Mouse (Mus musculus): ENCODE measurements around the gene Igsf9. TPM values are rescaled to one million over a fixed set of nuclear protein-coding genes. Genes with fewer than 3 reads are reported as not detected.

Igsf9 gene
- polyA plus RNA-seq, 1 experiment from 2014 or later = 47.8 TPM

DNA sequence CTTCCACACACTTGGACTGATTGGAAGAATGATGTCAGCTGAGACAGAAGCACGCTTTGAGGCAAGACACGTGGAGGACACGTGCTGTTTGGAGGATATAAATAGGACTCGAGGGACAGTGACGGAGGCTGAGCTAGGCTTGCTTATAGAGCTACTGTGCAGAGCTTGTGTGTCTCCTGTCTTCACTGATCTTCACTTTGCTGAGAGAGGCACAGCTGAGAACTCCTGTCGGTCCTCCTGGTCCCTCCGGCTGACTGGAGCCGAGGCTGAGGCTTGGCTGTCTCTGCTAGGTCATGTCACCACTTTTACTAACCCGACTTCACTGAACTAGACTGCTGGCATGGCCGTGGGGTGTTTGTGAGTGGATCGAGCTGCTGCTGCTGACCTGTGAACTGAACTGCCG lies 42.1 kb downstream of the Igsf9 start:
- Histone ChIP-seq H3K4me1 (replicated peaks; ENCODE audit: control insufficient read depth, insufficient read depth, low read length) (no peaks in the 10 kb centered on the region; the same call in 1 of the 2 replicates), H3K4me2 (replicated peaks; ENCODE audit: low read depth, low read length) (no peak overlapping the region), H3K36me3 (ENCODE audit: control insufficient read depth, insufficient read depth, low read length) (no peaks in the 10 kb centered on the region), H3K9me3 (ENCODE audit: control insufficient read depth, low read length) (no peaks in the 10 kb centered on the region), H3K4me3 (ENCODE audit: low read depth, low read length) (no peak overlapping the region), H3K9ac (ENCODE audit: low read depth, low read length) (no peak overlapping the region), H3K27me3 (ENCODE audit: control insufficient read depth, insufficient read depth, low read length) (no peaks in the 10 kb centered on the region), H3K27ac (ENCODE audit: low read depth, low read length) (no peak overlapping the region)
- DNase-seq (ENCODE audit: low spot score) (no peak), ATAC-seq (ENCODE audit: low FRiP score) (no peak)
- WGBS = 72% methylated on average over 12 of the region's 12 CpGs

- no peak overlapping the region for H3K4me3 ChIP-seq (ENCODE audit: low read depth, low read length)
- H3K9ac ChIP-seq (ENCODE audit: low read depth, low read length) = no peak overlapping the region
- H3K27ac ChIP-seq (ENCODE audit: low read depth, low read length) = no peak overlapping the region
- ATAC-seq (ENCODE audit: low FRiP score) = no peak
- no peaks in the 10 kb centered on the region for H3K36me3 ChIP-seq (ENCODE audit: control insufficient read depth, insufficient read depth, low read length)
- no peaks in the 10 kb centered on the region; the same call in 1 of the 2 replicates for H3K4me1 ChIP-seq (replicated peaks; ENCODE audit: control insufficient read depth, insufficient read depth, low read length)
- WGBS = 48% methylated on average over 15 of the region's 15 CpGs
- H3K27me3 ChIP-seq (ENCODE audit: control insufficient read depth, insufficient read depth, low read length) = no peaks in the 10 kb centered on the region
- no peak overlapping the region for H3K4me2 ChIP-seq (replicated peaks; ENCODE audit: low read depth, low read length)
- DNase-seq (ENCODE audit: low spot score) = peak; percentile 47
- H3K9me3 ChIP-seq (ENCODE audit: control insufficient read depth, low read length) = no peaks in the 10 kb centered on the region
Measured at GRCm38 (mm10) chr1:172525027-172525764, 43.6 kb downstream of the Igsf9 start.

DNA sequence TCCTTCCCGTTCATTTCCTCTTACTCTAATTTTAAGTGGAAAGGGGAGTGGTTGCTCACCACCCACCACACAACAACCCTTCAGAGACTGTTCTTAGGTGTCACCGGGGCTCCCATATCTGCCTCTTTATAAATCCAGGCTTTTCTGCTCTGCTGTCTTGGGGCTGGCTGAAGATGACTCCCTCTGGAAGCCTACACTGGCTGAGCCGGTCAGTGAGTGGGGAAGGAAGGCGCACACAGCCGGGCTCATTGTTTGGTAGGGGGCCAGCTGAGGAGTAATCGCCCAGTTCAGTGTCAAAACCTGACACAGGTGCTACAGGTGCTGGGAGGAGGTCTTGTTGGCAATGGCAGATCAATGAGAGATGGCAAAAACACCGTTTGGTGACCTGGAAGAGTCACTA lies 44.4 kb downstream of the Igsf9 start:
- no peaks in the 10 kb centered on the region for H3K27me3 ChIP-seq (ENCODE audit: control insufficient read depth, insufficient read depth, low read length)
- DNase-seq (ENCODE audit: low spot score) = no peak
- ATAC-seq (ENCODE audit: low FRiP score) = no peak
- H3K4me3 ChIP-seq (ENCODE audit: low read depth, low read length) = no peak overlapping the region
- H3K4me1 ChIP-seq (replicated peaks; ENCODE audit: control insufficient read depth, insufficient read depth, low read length) = no peaks in the 10 kb centered on the region; the same call in 1 of the 2 replicates
- no peak overlapping the region for H3K27ac ChIP-seq (ENCODE audit: low read depth, low read length)
- no peak overlapping the region for H3K9ac ChIP-seq (ENCODE audit: low read depth, low read length)
- H3K9me3 ChIP-seq (ENCODE audit: control insufficient read depth, low read length) = no peaks in the 10 kb centered on the region
- 64% methylated on average over 7 of the region's 7 CpGs for whole genome bisulfite sequencing
- H3K4me2 ChIP-seq (replicated peaks; ENCODE audit: low read depth, low read length) = no peak overlapping the region
- H3K36me3 ChIP-seq (ENCODE audit: control insufficient read depth, insufficient read depth, low read length) = no peaks in the 10 kb centered on the region

- H3K4me1 ChIP-seq (replicated peaks; ENCODE audit: control insufficient read depth, insufficient read depth, low read length) = no peaks in the 10 kb centered on the region
- H3K4me3 ChIP-seq (ENCODE audit: low read depth, low read length) = no peak overlapping the region
- no peaks in the 10 kb centered on the region for H3K9me3 ChIP-seq (ENCODE audit: control insufficient read depth, low read length)
- no peak overlapping the region for H3K9ac ChIP-seq (ENCODE audit: low read depth, low read length)
- WGBS = 81% methylated on average over 23 of the region's 23 CpGs
- ATAC-seq (ENCODE audit: low FRiP score) (no peak), DNase-seq (ENCODE audit: low spot score) (no peak)
- H3K4me2 ChIP-seq (replicated peaks; ENCODE audit: low read depth, low read length) = no peak overlapping the region
- no peaks in the 10 kb centered on the region for H3K36me3 ChIP-seq (ENCODE audit: control insufficient read depth, insufficient read depth, low read length)
- no peaks in the 10 kb centered on the region for H3K27me3 ChIP-seq (ENCODE audit: control insufficient read depth, insufficient read depth, low read length)
- H3K27ac ChIP-seq (ENCODE audit: low read depth, low read length) = no peak overlapping the region
Measured at GRCm38 (mm10) chr1:172526380-172527081, 44.9 kb downstream of the Igsf9 start.

DNA sequence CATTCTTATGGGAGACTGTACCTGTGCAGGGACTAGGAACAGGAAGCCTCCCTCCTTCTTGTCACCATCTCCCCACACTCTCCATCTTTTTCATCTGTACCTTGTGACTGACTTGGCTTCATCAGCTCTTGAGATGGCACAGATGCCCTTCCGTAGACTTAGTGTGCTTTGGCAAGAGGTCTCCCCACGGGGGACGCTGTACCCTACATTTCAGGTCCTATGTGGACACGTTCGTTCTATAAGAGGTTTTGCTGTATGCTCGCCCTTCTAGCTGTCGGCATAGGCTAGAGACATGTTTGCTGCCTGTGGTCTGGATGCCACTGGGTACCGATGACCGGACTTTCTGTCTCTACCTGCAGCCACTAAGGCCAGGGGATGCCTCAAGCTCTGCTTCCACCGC lies 45.8 kb downstream of the Igsf9 start:
- Histone ChIP-seq H3K27ac (ENCODE audit: low read depth, low read length) (no peak overlapping the region), H3K9me3 (ENCODE audit: control insufficient read depth, low read length) (no peaks in the 10 kb centered on the region), H3K4me1 (replicated peaks; ENCODE audit: control insufficient read depth, insufficient read depth, low read length) (no peaks in the 10 kb centered on the region), H3K9ac (ENCODE audit: low read depth, low read length) (no peak overlapping the region), H3K4me3 (ENCODE audit: low read depth, low read length) (no peak overlapping the region), H3K27me3 (ENCODE audit: control insufficient read depth, insufficient read depth, low read length) (no peaks in the 10 kb centered on the region), H3K36me3 (ENCODE audit: control insufficient read depth, insufficient read depth, low read length) (no peaks in the 10 kb centered on the region), H3K4me2 (replicated peaks; ENCODE audit: low read depth, low read length) (no peak overlapping the region)
- WGBS = 95% methylated on average over 10 of the region's 10 CpGs
- DNase-seq (ENCODE audit: low spot score) (no peak), ATAC-seq (ENCODE audit: low FRiP score) (no peak)

DNA sequence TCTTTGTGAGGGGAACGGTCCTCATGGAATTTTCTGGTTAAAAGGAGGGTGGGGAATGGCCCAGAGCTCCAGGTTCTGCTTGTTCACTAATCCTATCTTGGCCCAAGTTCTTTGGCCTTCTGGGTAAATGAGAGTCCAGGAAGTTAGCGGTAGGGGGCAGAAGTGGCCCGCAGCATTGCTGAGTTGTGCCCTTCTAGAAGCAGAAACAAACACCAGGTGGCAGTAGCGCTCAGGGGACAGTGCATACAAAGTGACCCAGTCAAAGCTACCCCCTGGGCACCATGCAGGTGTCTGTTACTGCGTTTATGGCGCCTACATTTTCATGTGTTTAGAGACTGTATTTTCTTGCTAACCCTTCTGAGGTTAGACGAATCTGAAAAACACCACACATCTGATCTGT lies 47.1 kb downstream of the Igsf9 start:
- Histone ChIP-seq H3K27ac (ENCODE audit: low read depth, low read length) (no peak overlapping the region), H3K27me3 (ENCODE audit: control insufficient read depth, insufficient read depth, low read length) (no peaks in the 10 kb centered on the region), H3K9ac (ENCODE audit: low read depth, low read length) (no peak overlapping the region), H3K9me3 (ENCODE audit: control insufficient read depth, low read length) (no peaks in the 10 kb centered on the region), H3K4me3 (ENCODE audit: low read depth, low read length) (no peak overlapping the region), H3K4me1 (replicated peaks; ENCODE audit: control insufficient read depth, insufficient read depth, low read length) (no peaks in the 10 kb centered on the region), H3K36me3 (ENCODE audit: control insufficient read depth, insufficient read depth, low read length) (no peaks in the 10 kb centered on the region), H3K4me2 (replicated peaks; ENCODE audit: low read depth, low read length) (no peak overlapping the region)
- ATAC-seq (ENCODE audit: low FRiP score) = peak; percentile 69
- DNase-seq (ENCODE audit: low spot score) = peak; percentile 91
- 6% methylated on average over 7 of the region's 7 CpGs for WGBS

DNA sequence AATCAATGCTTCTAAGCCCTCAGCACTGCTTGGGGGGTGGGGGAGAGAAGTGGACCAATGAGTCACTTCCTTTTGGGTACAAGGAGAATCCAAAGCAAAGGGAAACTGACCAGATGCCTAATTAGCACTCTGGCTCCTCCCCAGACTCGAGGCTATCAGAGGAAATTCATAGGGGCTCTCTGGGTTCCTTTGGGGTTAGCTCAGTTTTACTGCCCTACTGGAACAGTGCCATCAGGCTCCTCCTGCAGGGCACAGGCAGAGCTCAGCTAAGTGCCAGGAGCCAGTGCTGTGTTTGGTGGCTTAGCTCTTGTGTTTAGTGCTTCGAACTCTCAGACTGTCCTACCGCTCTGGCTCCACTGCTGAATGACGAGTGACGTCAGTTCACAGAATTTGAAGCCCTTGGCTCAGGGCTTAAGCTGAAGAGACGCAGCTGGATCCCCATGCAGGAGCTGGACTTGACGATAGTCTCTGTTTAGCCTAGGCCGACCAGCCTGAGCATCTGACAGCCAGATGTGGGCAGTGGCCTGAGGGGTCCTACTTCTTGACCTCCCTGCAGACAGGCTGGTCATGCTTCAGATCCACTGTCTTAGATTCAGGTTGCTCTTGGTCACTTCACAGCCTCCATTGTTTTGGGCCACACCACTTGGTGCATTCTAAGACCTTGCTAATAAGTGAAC lies 49.1 kb downstream of the Igsf9 start:
- Histone ChIP-seq H3K36me3 (ENCODE audit: control insufficient read depth, insufficient read depth, low read length) (no peaks in the 10 kb centered on the region), H3K27me3 (ENCODE audit: control insufficient read depth, insufficient read depth, low read length) (no peaks in the 10 kb centered on the region), H3K27ac (ENCODE audit: low read depth, low read length) (no peak overlapping the region), H3K4me1 (replicated peaks; ENCODE audit: control insufficient read depth, insufficient read depth, low read length) (no peaks in the 10 kb centered on the region), H3K4me2 (replicated peaks; ENCODE audit: low read depth, low read length) (no peak overlapping the region), H3K9ac (ENCODE audit: low read depth, low read length) (no peak overlapping the region), H3K9me3 (ENCODE audit: control insufficient read depth, low read length) (no peaks in the 10 kb centered on the region), H3K4me3 (ENCODE audit: low read depth, low read length) (no peak overlapping the region)
- WGBS = 27% methylated on average over 8 of the region's 8 CpGs
- DNase-seq (ENCODE audit: low spot score) (no peak), ATAC-seq (ENCODE audit: low FRiP score) (0 out of 2 replicates have a peak, but pooled peaks have one; percentile 10)

GRCm38 (mm10) chr1:172532551-172532950 lies 51.0 kb downstream of the Igsf9 start:
- ATAC-seq (ENCODE audit: low FRiP score) = peak; percentile 67
- no peak overlapping the region for H3K9ac ChIP-seq (ENCODE audit: low read depth, low read length)
- WGBS = 4% methylated on average over 12 of the region's 13 CpGs
- H3K4me1 ChIP-seq (replicated peaks; ENCODE audit: control insufficient read depth, insufficient read depth, low read length) = no peaks in the 10 kb centered on the region
- H3K4me2 ChIP-seq (replicated peaks; ENCODE audit: low read depth, low read length) = peak overlapping the region; percentile 27
- H3K4me3 ChIP-seq (ENCODE audit: low read depth, low read length) = peak overlapping the region; percentile 3; the same call in 1 of the 2 replicates
- H3K27ac ChIP-seq (ENCODE audit: low read depth, low read length) = no peak overlapping the region
- no peaks in the 10 kb centered on the region for H3K36me3 ChIP-seq (ENCODE audit: control insufficient read depth, insufficient read depth, low read length)
- no peaks in the 10 kb centered on the region for H3K9me3 ChIP-seq (ENCODE audit: control insufficient read depth, low read length)
- no peaks in the 10 kb centered on the region for H3K27me3 ChIP-seq (ENCODE audit: control insufficient read depth, insufficient read depth, low read length)
- DNase-seq (ENCODE audit: low spot score) = peak; percentile 69

Measured in hindbrain, embryonic 11.5 days (tissue).